In genomic region chr6:113472061-113472460, GRCm38 (mm10) we compare ENCODE assay signal across 11 mouse cellular contexts. TPM values are rescaled to one million over a fixed set of nuclear protein-coding genes. Genes with fewer than 3 reads are reported as not detected.
DNase-seq lines count a peak whose midpoint lies in the region; ATAC-seq lines count a peak whose summit lies in the region.
"Had no signal": no experiment of that assay in that cellular context is flagged by ENCODE, and none has a peak within 500 bp of the region (broad histone marks: within the 10 kb centered on the region; RNA-seq: fewer than 3 reads in every experiment).

No protein-coding gene starts in this region.

- no peaks in the 10 kb centered on the region for H3K9me3 ChIP-seq in heart, embryonic 12.5 days (replicated peaks)
- no peaks in the 10 kb centered on the region for H3K9me3 ChIP-seq in liver, embryonic 12.5 days (replicated peaks)
- H3K9me3 ChIP-seq in liver, embryonic 16.5 days (replicated peaks; ENCODE audit: control insufficient read depth, low read length) = no peaks in the 10 kb centered on the region

- no peak overlapping the region for H3K27ac ChIP-seq in heart, embryonic 12.5 days (ENCODE audit: poor library complexity, severe bottlenecking)
- H3K27ac ChIP-seq in liver, embryonic 12.5 days = no peak overlapping the region
- no peak overlapping the region for H3K27ac ChIP-seq in liver, embryonic 16.5 days (ENCODE audit: low read length)

- H3K4me3 ChIP-seq in heart, embryonic 12.5 days = no peak overlapping the region
- H3K4me3 ChIP-seq in liver, embryonic 12.5 days = no peak overlapping the region
- H3K4me3 ChIP-seq in liver, embryonic 16.5 days (ENCODE audit: low read depth, low read length) = no peak overlapping the region

- no peak for ATAC-seq in heart, embryonic 12.5 days (ENCODE audit: insufficient number of reproducible peaks, low FRiP score)
- ATAC-seq in liver, embryonic 12.5 days = no peak
- ATAC-seq in liver, embryonic 16.5 days (ENCODE audit: low read depth) = no peak

- H3K4me1 ChIP-seq in heart, embryonic 12.5 days (replicated peaks) = peaks cover 31% of the 10 kb centered on the region
- H3K4me1 ChIP-seq in liver, embryonic 12.5 days = peaks cover 21% of the 10 kb centered on the region
- peaks cover 8% of the 10 kb centered on the region for H3K4me1 ChIP-seq in liver, embryonic 16.5 days (ENCODE audit: control insufficient read depth, low read depth, low read length)

- intact Hi-C loops in heart, postnatal 36 days (cut with DNase I) = no loop called here

- no peak overlapping the region for H3K9ac ChIP-seq in heart, embryonic 12.5 days
- no peak overlapping the region for H3K9ac ChIP-seq in liver, embryonic 12.5 days
- no peak overlapping the region for H3K9ac ChIP-seq in liver, embryonic 16.5 days (ENCODE audit: low read depth, low read length)

- 61% methylated on average over 10 of the region's 10 CpGs for WGBS in heart, embryonic 12.5 days
- 67% methylated on average over 10 of the region's 10 CpGs for WGBS in liver, embryonic 12.5 days (ENCODE audit: insufficient replicate concordance)
- WGBS in liver, embryonic 16.5 days (ENCODE audit: insufficient replicate concordance) = 71% methylated on average over 10 of the region's 10 CpGs

- H3K36me3 ChIP-seq in heart, embryonic 12.5 days = no peaks in the 10 kb centered on the region
- no peaks in the 10 kb centered on the region for H3K36me3 ChIP-seq in liver, embryonic 12.5 days
- no peaks in the 10 kb centered on the region for H3K36me3 ChIP-seq in liver, embryonic 16.5 days (ENCODE audit: control insufficient read depth, insufficient read depth)

- H3K27me3 ChIP-seq in heart, embryonic 12.5 days (replicated peaks) = peaks cover 52% of the 10 kb centered on the region
- peaks cover 60% of the 10 kb centered on the region for H3K27me3 ChIP-seq in liver, embryonic 12.5 days (replicated peaks)
- peaks cover 20% of the 10 kb centered on the region for H3K27me3 ChIP-seq in liver, embryonic 16.5 days (ENCODE audit: control insufficient read depth, insufficient read depth, low read depth, low read length)

- DNase-seq in heart, postnatal 36 days = no peak
- DNase-seq in liver (no peak), MN1 (ENCODE audit: low spot score) (peak; percentile 63)
- no peak for DNase-seq in cerebellum, adult 11 months
- no peak for DNase-seq in adrenal gland, adult (ENCODE audit: inconsistent age in 2 of 2, low spot score in 1 of 2)
- DNase-seq: layer of hippocampus, postnatal 36 days had no signal

- H3K4me2 ChIP-seq in heart, embryonic 12.5 days = peak overlapping the region; percentile 69; the same call in 1 of the 2 replicates
- H3K4me2 ChIP-seq in liver, embryonic 12.5 days = 0 out of 2 replicates have a peak overlapping the region, but pooled peaks have one; percentile 45
- H3K4me2 ChIP-seq in liver, embryonic 16.5 days (ENCODE audit: low read depth, low read length) = peak overlapping the region; percentile 53; the same call in 1 of the 2 replicates

RNA-seq across cellular contexts. Expression of gene Il17rc, which starts 0.8 kb away (rescaled TPM):
- polyA plus RNA-seq in heart, embryonic 12.5 days (2016; fragmentation: Nextera tagmentation; extraction: Ambion mirVana) = 4.5 and 4.7 TPM in 2 replicates
- total RNA-seq in heart, postnatal 36 days (2021) = 1 to 10 TPM; 6.4 to 6.7 TPM
- 4.7 and 5.1 TPM in 2 replicates for polyA plus RNA-seq in liver, embryonic 12.5 days (2016; fragmentation: Nextera tagmentation; extraction: Ambion mirVana)
- 9.5 and 11.9 TPM in 2 replicates for polyA plus RNA-seq in liver, embryonic 16.5 days (2015; fragmentation: Nextera tagmentation; extraction: Ambion mirVana)
- total RNA-seq: megakaryocyte, adult 5-6 weeks had no signal

RNA-seq across cellular contexts. Expression of gene Creld1, which starts 11.0 kb away (rescaled TPM):
- polyA plus RNA-seq in heart, embryonic 12.5 days (2016; fragmentation: Nextera tagmentation; extraction: Ambion mirVana) = 42.7 and 46.9 TPM in 2 replicates
- total RNA-seq in heart, postnatal 36 days (2021) = 10 to 100 TPM; 45.9 to 57.5 TPM
- polyA plus RNA-seq in liver, embryonic 12.5 days (2016; fragmentation: Nextera tagmentation; extraction: Ambion mirVana) = 9.6 and 10.9 TPM in 2 replicates
- 6.9 and 7.3 TPM in 2 replicates for polyA plus RNA-seq in liver, embryonic 16.5 days (2015; fragmentation: Nextera tagmentation; extraction: Ambion mirVana)

RNA-seq across cellular contexts. Expression of gene Il17re, which starts 13.8 kb away (rescaled TPM):
- 0.94 and 1.3 TPM in 2 replicates for polyA plus RNA-seq in heart, embryonic 12.5 days (2016; fragmentation: Nextera tagmentation; extraction: Ambion mirVana)
- under 1 TPM; 0.65 to 0.67 TPM for total RNA-seq in heart, postnatal 36 days (2021)
- polyA plus RNA-seq in liver, embryonic 12.5 days (2016; fragmentation: Nextera tagmentation; extraction: Ambion mirVana) = 0.36 and 0.41 TPM in 2 replicates
- 0.19 and 0.33 TPM in 2 replicates for polyA plus RNA-seq in liver, embryonic 16.5 days (2015; fragmentation: Nextera tagmentation; extraction: Ambion mirVana)
- total RNA-seq: megakaryocyte, adult 5-6 weeks had no signal

RNA-seq across cellular contexts. Expression of gene Prrt3, which starts 29.7 kb away (rescaled TPM):
- polyA plus RNA-seq in heart, embryonic 12.5 days (2016; fragmentation: Nextera tagmentation; extraction: Ambion mirVana) = 0.28 and 0.40 TPM in 2 replicates
- not detected for total RNA-seq in heart, postnatal 36 days (2021)
- 0.08 and 0.11 TPM in 2 replicates for polyA plus RNA-seq in liver, embryonic 12.5 days (2016; fragmentation: Nextera tagmentation; extraction: Ambion mirVana)
- 0.05 TPM in 1 of 2 replicates, not detected in the other for polyA plus RNA-seq in liver, embryonic 16.5 days (2015; fragmentation: Nextera tagmentation; extraction: Ambion mirVana)
- total RNA-seq: heart, adult 18-20 months had no signal

RNA-seq across cellular contexts. Expression of gene Jagn1, which starts 29.7 kb away (rescaled TPM):
- polyA plus RNA-seq in heart, embryonic 12.5 days (2016; fragmentation: Nextera tagmentation; extraction: Ambion mirVana) = 58.5 and 61.1 TPM in 2 replicates
- 10 to 100 TPM; 20.4 to 20.9 TPM for total RNA-seq in heart, postnatal 36 days (2021)
- 56.0 and 57.1 TPM in 2 replicates for polyA plus RNA-seq in liver, embryonic 12.5 days (2016; fragmentation: Nextera tagmentation; extraction: Ambion mirVana)
- polyA plus RNA-seq in liver, embryonic 16.5 days (2015; fragmentation: Nextera tagmentation; extraction: Ambion mirVana) = 30.1 and 30.9 TPM in 2 replicates
